Mouse (Mus musculus) erythroblast, embryonic 14.5 days (primary cell): Measurements from ENCODE around the gene Maml3.

Source experiments
- GATA1 ChIP-seq: IDR thresholded peaks from 2 replicates; pipeline ENCODE4 v1.6.1; 2012; ENCODE audit warnings: low read length, inconsistent platforms, mixed read lengths
- TAL1 ChIP-seq: IDR thresholded peaks from 3 replicates; pipeline ENCODE4 v1.6.1; 2012; ENCODE audit warnings: low read length, inconsistent platforms, mixed read lengths

DNA sequence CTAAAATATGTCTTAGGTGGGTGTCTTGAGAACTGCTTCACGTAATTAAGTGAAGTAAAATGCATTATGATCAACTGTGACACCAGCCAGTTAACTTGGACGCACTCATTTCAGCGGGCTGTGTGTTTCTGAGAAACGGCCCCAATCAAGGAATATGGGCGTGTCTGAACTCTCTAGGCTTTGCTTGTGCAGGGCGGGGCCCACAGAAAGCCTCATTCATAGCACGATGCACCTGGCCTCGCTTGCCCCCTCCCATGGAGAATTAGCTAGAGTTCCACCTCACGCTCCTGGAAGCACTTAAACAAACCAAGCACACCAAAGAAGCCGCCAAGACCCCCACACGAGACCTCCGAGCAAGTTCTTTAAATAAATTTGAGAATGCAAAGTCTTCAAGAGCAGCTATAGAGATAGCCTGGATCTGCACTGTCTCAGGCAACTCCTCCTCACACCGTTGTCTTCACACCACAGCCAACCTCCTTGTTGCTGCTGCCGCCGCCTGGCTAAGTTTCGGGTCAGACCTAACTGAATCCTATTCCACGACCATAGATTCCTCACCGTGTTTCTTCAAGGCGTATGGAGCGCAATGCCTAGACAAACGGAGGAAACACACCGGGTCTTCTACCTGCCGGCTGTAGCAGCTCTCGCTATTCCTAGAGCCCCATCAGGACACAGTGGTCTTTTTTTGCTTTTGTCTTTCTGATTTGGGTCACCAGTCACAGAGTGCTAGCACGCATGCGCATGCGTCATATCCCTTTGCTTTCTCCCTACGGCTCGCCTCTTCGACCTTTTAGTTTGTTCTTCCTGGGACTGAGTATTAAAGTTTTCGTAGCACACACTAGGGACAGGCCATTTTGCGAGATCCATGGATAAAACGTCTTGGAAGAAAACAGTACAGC lies 151.9 kb downstream of the Maml3 start:
- TF ChIP-seq TAL1 (no peak), GATA1 (no peak)
